Mouse (Mus musculus) stomach, embryonic 15.5 days (tissue): Measurements from ENCODE around the gene Dvl2. TPM values are rescaled to one million over a fixed set of nuclear protein-coding genes. Genes with fewer than 3 reads are reported as not detected.

ENCODE experiments used
- ATAC-seq: fragments of 200-750 bp; cut with Nextera tagmentation; 2 replicates; pipeline ENCODE4 v1.8.0; 2017; ENCODE audit warnings: low read depth, moderate number of reproducible peaks, moderate TSS enrichment; ENCODE audit not compliant: insufficient read depth, low FRiP score
- H3K27ac ChIP-seq: fragments of 300-500 bp; sonication (generic); 2 replicates; pipeline ENCODE4 v1.5.1; 2015; ENCODE audit warnings: mild to moderate bottlenecking, inconsistent platforms
- H3K27me3 ChIP-seq: fragments of 300-500 bp; sonication (generic); replicated peaks from 2 replicates; pipeline ENCODE4 v1.6.1; 2015; ENCODE audit warnings: inconsistent platforms
- H3K36me3 ChIP-seq: fragments of 300-500 bp; sonication (generic); 2 replicates; pipeline ENCODE4 v1.6.1; 2015; ENCODE audit warnings: inconsistent platforms
- H3K4me1 ChIP-seq: fragments of 300-500 bp; sonication (generic); 2 replicates; pipeline ENCODE4 v1.6.1; 2015; ENCODE audit warnings: inconsistent platforms
- H3K4me2 ChIP-seq: fragments of 300-500 bp; sonication (generic); 2 replicates; pipeline ENCODE4 v1.6.1; 2015; ENCODE audit warnings: mild to moderate bottlenecking, inconsistent platforms
- H3K4me3 ChIP-seq: fragments of 300-500 bp; sonication (generic); replicated peaks from 2 replicates; pipeline ENCODE4 v1.5.1; 2015; ENCODE audit warnings: inconsistent platforms
- H3K9ac ChIP-seq: fragments of 300-500 bp; sonication (generic); 2 replicates; pipeline ENCODE4 v1.6.1; 2015; ENCODE audit warnings: inconsistent platforms
- H3K9me3 ChIP-seq: fragments of 300-500 bp; sonication (generic); 2 replicates; pipeline ENCODE4 v1.6.1; 2016; ENCODE audit warnings: inconsistent platforms
- WGBS: fragments of 180-500 bp; shearing (Covaris S2); methylation state at CpG from one replicate; pipeline ENCODE4 v1.1.7; 2015; 5-methylcytosine and 5-hydroxymethylcytosine counted together
- polyA plus RNA-seq: library from polyadenylated mRNA; unstranded; fragments of >200 nt; fragmentation: Nextera tagmentation; extraction: Ambion mirVana; gene quantifications from 2 replicates; pipeline ENCODE4 v1.2.1, GENCODE M21; 2015

Gene Dvl2
- polyA plus RNA-seq, 1 experiment from 2014 or later: 31.9 TPM

DNA sequence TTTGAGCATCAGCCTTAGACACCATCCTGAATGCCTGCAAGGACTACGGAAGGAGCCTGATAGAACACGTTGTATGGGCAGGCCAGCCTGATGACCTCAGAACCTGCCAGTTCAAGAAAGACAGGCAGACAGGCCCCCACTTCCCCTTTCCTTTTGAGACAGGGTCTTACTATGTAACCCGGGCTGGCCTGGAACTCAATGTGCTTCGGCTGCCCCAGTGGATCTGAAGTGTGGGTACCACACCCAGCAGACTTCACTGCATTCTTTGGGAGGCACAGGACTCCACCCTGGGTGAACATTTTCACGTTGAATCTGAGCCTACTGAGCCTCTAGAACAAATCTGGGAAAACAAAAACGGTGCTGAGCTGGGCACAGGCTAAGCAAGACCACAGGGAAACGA is 37.8 kb downstream of the Dvl2 start:
- ATAC-seq: no peak
- Histone ChIP-seq H3K4me3 (no peak overlapping the region), H3K9ac (no peak overlapping the region)

GRCm38 (mm10) chr11:70039631-70040030 is 39.2 kb downstream of the Dvl2 start:
- no peaks in the 10 kb centered on the region for H3K4me1 ChIP-seq
- no peak overlapping the region for H3K27ac ChIP-seq
- H3K4me3 ChIP-seq: no peak overlapping the region
- H3K4me2 ChIP-seq: no peak overlapping the region
- H3K9ac ChIP-seq: no peak overlapping the region
- no peaks in the 10 kb centered on the region for H3K9me3 ChIP-seq
- no peak for ATAC-seq
- H3K27me3 ChIP-seq: no peaks in the 10 kb centered on the region
- WGBS: 89% methylated on average over 10 of the region's 10 CpGs
- H3K36me3 ChIP-seq: peaks cover 7% of the 10 kb centered on the region; the same call in 1 of the 2 replicates

More for the DNA sequence above, 37.8 kb downstream of the Dvl2 start:
- H3K4me1 ChIP-seq: no peaks in the 10 kb centered on the region
- no peak overlapping the region for H3K27ac ChIP-seq
- peaks cover 7% of the 10 kb centered on the region; the same call in 1 of the 2 replicates for H3K36me3 ChIP-seq
- H3K9me3 ChIP-seq: no peaks in the 10 kb centered on the region
- 68% methylated on average over 7 of the region's 7 CpGs for WGBS
- no peak overlapping the region for H3K4me2 ChIP-seq
- no peaks in the 10 kb centered on the region for H3K27me3 ChIP-seq

- H3K36me3 ChIP-seq: peaks cover 7% of the 10 kb centered on the region; the same call in 1 of the 2 replicates
- no peak overlapping the region for H3K27ac ChIP-seq
- no peaks in the 10 kb centered on the region for H3K9me3 ChIP-seq
- no peak overlapping the region for H3K4me2 ChIP-seq
- ATAC-seq: no peak
- WGBS: 88% methylated on average over 7 of the region's 7 CpGs
- no peaks in the 10 kb centered on the region for H3K4me1 ChIP-seq
- H3K4me3 ChIP-seq: no peak overlapping the region
- no peaks in the 10 kb centered on the region for H3K27me3 ChIP-seq
- no peak overlapping the region for H3K9ac ChIP-seq
Measured at GRCm38 (mm10) chr11:70040184-70040583, 39.8 kb downstream of the Dvl2 start.

DNA sequence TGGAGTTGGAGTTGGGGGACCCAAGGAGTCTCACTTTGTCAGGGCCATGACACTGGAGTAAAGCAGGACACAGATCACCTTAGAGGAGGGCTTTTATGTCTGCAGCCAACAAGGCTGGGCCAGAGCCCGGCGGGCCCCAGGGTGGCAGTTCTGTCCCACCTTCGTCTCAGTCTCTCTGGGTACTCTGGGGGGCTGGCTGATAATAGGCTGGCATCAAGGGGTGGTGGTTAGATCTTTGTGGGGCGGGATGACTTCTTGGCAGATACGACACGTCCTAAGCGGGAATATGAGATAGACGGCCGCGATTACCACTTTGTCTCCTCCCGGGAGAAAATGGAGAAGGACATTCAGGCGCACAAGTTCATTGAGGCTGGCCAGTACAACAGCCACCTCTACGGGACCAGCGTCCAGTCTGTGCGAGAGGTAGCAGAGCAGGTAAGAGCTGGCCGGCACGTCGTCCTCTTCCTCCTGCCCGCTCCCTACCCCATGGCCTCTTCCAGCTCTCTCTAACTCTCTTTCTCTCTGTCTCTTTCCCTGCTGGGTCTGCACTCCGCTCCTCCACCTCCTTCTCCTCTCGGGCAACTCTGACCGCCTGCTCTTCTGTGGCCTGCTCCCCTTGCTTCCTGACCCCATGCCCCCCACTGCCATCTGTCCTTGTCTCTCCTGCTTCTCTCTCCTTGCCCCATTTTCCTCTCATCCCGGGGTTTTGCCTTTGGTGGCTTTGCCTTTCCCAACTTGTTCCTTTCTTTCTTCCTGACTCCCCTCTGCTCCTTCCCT is 42.1 kb downstream of the Dvl2 start:
- no peaks in the 10 kb centered on the region for H3K4me1 ChIP-seq
- no peak overlapping the region for H3K9ac ChIP-seq
- H3K27ac ChIP-seq: no peak overlapping the region
- no peak overlapping the region for H3K4me2 ChIP-seq
- no peak for ATAC-seq
- H3K36me3 ChIP-seq: peaks cover 7% of the 10 kb centered on the region; the same call in 1 of the 2 replicates
- WGBS: 89% methylated on average over 23 of the region's 23 CpGs
- no peaks in the 10 kb centered on the region for H3K9me3 ChIP-seq
- no peaks in the 10 kb centered on the region for H3K27me3 ChIP-seq
- no peak overlapping the region for H3K4me3 ChIP-seq

- Histone ChIP-seq H3K4me2 (no peak overlapping the region), H3K4me3 (no peak overlapping the region), H3K4me1 (no peaks in the 10 kb centered on the region), H3K27me3 (no peaks in the 10 kb centered on the region), H3K27ac (no peak overlapping the region), H3K9ac (no peak overlapping the region), H3K9me3 (no peaks in the 10 kb centered on the region), H3K36me3 (peaks cover 7% of the 10 kb centered on the region; the same call in 1 of the 2 replicates)
- 91% methylated on average over 7 of the region's 7 CpGs for WGBS
- no peak for ATAC-seq
Measured at GRCm38 (mm10) chr11:70043665-70044064, 43.3 kb downstream of the Dvl2 start.

- Histone ChIP-seq H3K27me3 (no peaks in the 10 kb centered on the region), H3K9ac (no peak overlapping the region), H3K4me1 (no peaks in the 10 kb centered on the region), H3K4me3 (no peak overlapping the region), H3K4me2 (no peak overlapping the region), H3K27ac (peak overlapping the region; percentile 4; the same call in 1 of the 2 replicates), H3K9me3 (no peaks in the 10 kb centered on the region), H3K36me3 (no peaks in the 10 kb centered on the region; the same call in 1 of the 2 replicates)
- 24% methylated on average over 9 of the region's 9 CpGs for WGBS
- no peak for ATAC-seq
Measured at GRCm38 (mm10) chr11:70045435-70045834, 45.0 kb downstream of the Dvl2 start.

DNA sequence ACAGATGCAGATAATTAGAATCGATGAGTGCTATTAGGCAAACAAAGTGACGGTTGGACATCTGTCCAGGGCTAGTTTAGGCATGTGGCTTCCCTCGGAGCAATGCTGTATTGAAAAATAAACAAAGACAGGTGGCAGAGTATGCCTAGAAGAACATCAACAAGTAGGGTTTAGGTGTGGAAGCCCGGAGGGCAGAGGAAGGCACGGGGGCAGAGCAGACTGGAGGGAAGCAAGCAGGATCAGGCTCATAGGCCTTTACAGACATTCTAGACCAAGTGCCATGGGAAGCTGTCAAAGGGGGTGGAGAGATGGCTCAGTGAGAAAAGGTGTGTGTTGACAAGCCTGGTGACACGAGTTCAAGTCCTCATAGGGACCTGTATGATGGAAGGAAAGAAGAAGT is 49.0 kb downstream of the Dvl2 start:
- no peak for ATAC-seq
- H3K4me3 ChIP-seq: no peak overlapping the region
- H3K4me2 ChIP-seq: no peak overlapping the region
- no peaks in the 10 kb centered on the region for H3K9me3 ChIP-seq
- no peaks in the 10 kb centered on the region for H3K36me3 ChIP-seq
- H3K27me3 ChIP-seq: no peaks in the 10 kb centered on the region
- no peak overlapping the region for H3K9ac ChIP-seq
- H3K4me1 ChIP-seq: 0 out of 2 replicates have a peak, but pooled peaks cover 3% of the 10 kb centered on the region
- WGBS: 52% methylated on average over 6 of the region's 6 CpGs
- no peak overlapping the region for H3K27ac ChIP-seq

DNA sequence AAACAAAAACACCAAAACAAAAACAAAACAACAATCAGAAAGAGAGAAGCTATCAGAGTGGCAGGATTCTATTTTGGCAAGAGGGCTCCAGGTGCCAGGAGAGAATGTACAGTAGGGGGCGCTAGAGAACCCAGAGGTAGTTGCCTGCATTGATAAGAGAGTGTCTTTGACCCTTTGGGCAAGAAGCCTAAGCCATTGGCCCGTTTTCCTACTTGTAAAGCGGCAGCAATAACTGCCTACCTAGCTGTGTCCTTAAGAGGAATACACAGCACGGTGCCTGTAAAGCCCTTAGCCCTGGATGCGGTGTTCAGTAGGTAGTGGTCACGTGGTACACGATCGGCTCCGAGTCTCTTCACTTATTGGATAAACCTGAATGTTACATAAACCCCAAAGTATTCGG is 49.4 kb downstream of the Dvl2 start:
- Histone ChIP-seq H3K4me2 (no peak overlapping the region), H3K4me3 (no peak overlapping the region), H3K36me3 (no peaks in the 10 kb centered on the region), H3K4me1 (0 out of 2 replicates have a peak, but pooled peaks cover 3% of the 10 kb centered on the region), H3K9ac (no peak overlapping the region), H3K27ac (no peak overlapping the region), H3K27me3 (no peaks in the 10 kb centered on the region), H3K9me3 (no peaks in the 10 kb centered on the region)
- ATAC-seq: no peak
- 53% methylated on average over 10 of the region's 10 CpGs for WGBS

DNA sequence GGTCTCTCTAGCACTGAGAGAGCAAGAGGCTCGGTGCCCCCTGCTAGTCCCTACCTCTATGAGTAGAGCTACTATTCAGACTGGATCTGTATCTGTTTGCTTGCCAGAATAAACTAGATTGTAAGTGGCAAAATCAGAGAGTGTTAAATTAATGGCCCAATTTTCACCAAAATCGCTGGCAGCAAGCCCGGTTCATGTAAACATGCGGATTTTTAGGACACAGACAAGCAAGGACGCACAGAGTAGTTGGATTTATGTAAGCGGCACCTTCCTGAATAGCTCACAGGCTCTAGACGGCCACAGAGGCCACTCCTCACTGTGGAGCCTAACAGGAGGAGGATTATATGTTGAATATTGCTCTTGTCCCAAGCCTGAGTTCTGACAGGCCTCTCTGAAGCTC is 52.8 kb downstream of the Dvl2 start:
- H3K27ac ChIP-seq: no peak overlapping the region
- no peaks in the 10 kb centered on the region for H3K9me3 ChIP-seq
- H3K36me3 ChIP-seq: no peaks in the 10 kb centered on the region
- 0 out of 2 replicates have a peak, but pooled peaks cover 6% of the 10 kb centered on the region for H3K4me1 ChIP-seq
- no peak overlapping the region for H3K4me2 ChIP-seq
- H3K27me3 ChIP-seq: no peaks in the 10 kb centered on the region
- 38% methylated on average over 7 of the region's 7 CpGs for WGBS
- no peak for ATAC-seq
- H3K9ac ChIP-seq: no peak overlapping the region
- H3K4me3 ChIP-seq: no peak overlapping the region

GRCm38 (mm10) chr11:70053898-70054570 is 53.6 kb downstream of the Dvl2 start, which contains the start of gene Asgr1:
Gene Asgr1 (plus strand): TSS chr11:70054085.
- no peak within 1 kb of the TSS for H3K4me3 ChIP-seq
- no peaks in the 10 kb centered on the region for H3K27me3 ChIP-seq
- H3K36me3 ChIP-seq: no peaks in the 10 kb centered on the region
- no peak within 1 kb of the TSS for H3K4me2 ChIP-seq
- no peaks in the 10 kb centered on the region for H3K9me3 ChIP-seq
- WGBS: 77% methylated on average over 10 of the region's 10 CpGs
- H3K27ac ChIP-seq: no peak within 1 kb of the TSS
- 0 out of 2 replicates have a peak, but pooled peaks cover 6% of the 10 kb centered on the region for H3K4me1 ChIP-seq
- ATAC-seq: no peak
- H3K9ac ChIP-seq: no peak within 1 kb of the TSS

GRCm38 (mm10) chr11:70055618-70056214 is 55.3 kb downstream of the Dvl2 start:
- Histone ChIP-seq H3K4me2 (peak overlapping the region; percentile 39), H3K9ac (no peak overlapping the region), H3K27me3 (no peaks in the 10 kb centered on the region; the same call in 1 of the 2 replicates), H3K4me3 (0 out of 2 replicates have a peak overlapping the region, but pooled peaks have one; percentile 5), H3K9me3 (no peaks in the 10 kb centered on the region), H3K4me1 (0 out of 2 replicates have a peak, but pooled peaks cover 6% of the 10 kb centered on the region), H3K36me3 (no peaks in the 10 kb centered on the region), H3K27ac (no peak overlapping the region)
- WGBS: 24% methylated on average over 18 of the region's 18 CpGs
- 0 out of 2 replicates have a peak, but pooled peaks have one; percentile 33 for ATAC-seq
